Mouse (Mus musculus): ENCODE data around the gene Wdr37. TPM values are rescaled to one million over a fixed set of nuclear protein-coding genes. Genes with fewer than 3 reads are reported as not detected.
"Not testable (repeated sequence)": the region's sequence is repeated elsewhere in the genome, so short reads cannot be mapped to it uniquely, and the experiment has no call there.

The Wdr37 gene
- 33.7 and 35.6 TPM in 2 replicates for polyA plus RNA-seq (2014; fragmentation: Nextera tagmentation; extraction: Ambion mirVana)

DNA sequence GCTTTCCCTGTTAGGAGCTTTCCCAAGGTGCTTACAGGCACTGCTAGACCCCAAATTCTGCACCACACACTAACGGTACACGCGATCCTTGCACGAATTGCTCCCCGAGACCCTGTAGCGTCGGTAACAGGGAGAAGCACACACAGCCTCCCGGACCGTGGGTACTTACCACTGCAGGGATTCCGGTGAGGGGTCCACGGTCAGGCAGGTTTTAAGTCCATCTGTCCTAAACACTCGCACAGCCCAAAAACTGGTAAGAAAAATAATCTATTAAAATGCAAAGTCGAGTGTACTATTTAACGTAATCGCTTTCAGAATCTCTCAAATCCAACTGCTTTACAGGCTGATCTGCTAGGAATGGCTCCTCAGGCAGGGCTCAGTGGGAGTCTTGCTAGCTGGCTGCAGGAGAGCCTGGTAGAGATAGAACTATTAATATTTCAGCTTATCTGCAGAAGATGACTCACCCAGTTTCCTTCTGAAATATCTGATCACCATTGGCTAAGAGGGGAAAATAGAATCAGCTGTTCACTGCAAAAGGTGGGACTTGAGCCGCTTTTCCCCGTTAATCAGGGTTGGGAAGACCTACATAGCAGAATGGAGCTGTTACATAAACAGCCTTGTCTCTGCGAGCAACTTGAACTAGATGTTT, at the start of gene Wdr37:
Wdr37 (minus strand) TSS at position 596 of the 649 bp plus-strand sequence.
- Histone ChIP-seq H3K4me1 (ENCODE audit: control insufficient read depth, insufficient read depth, low read length) (no peaks in the 10 kb centered on the region), H3K4me2 (ENCODE audit: low read depth, low read length) (peak within 1 kb of the TSS; percentile 68), H3K9ac (replicated peaks; ENCODE audit: low read length) (peak within 1 kb of the TSS; percentile 85), H3K4me3 (ENCODE audit: low read depth, low read length) (peak within 1 kb of the TSS; percentile 85), H3K9me3 (replicated peaks; ENCODE audit: control insufficient read depth, low read length) (no peaks in the 10 kb centered on the region), H3K36me3 (replicated peaks; ENCODE audit: control insufficient read depth, insufficient read depth, low read depth, low read length) (no peaks in the 10 kb centered on the region), H3K27ac (replicated peaks; ENCODE audit: low read depth, low read length) (peak within 1 kb of the TSS; percentile 93), H3K27me3 (ENCODE audit: control insufficient read depth, insufficient read depth, low read length) (no peaks in the 10 kb centered on the region)
- 1% methylated on average over 18 of the region's 18 CpGs for WGBS
- peak; percentile 21; the same call in 1 of the 2 replicates for ATAC-seq (replicated peaks; ENCODE audit: insufficient number of reproducible peaks, low FRiP score, low TSS enrichment, low read depth)
- DNase-seq (ENCODE audit: low spot score), result peak; percentile 26

DNA sequence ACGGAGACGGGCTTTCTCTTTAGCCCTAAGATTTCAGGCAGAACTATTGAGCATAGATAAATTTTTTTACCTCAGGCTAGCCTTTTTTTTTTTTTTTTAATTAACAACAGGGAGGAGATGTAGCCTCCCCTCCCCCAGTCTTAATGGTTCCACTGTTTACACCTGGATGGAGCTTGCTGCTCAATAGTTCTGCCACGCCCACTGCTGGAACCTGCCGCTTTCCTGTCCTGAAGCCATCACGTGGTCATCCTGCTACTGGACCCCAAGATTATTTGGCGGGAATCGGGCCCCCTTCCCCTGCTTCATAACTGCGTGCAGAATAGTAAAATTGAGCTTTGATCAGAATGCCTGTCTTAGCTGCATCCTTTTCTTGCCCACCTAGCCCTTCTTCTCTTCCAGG, 42.2 kb upstream of the Wdr37 start:
- not testable (repeated sequence) for H3K36me3 ChIP-seq (replicated peaks; ENCODE audit: control insufficient read depth, insufficient read depth, low read depth, low read length); H3K9me3 ChIP-seq (replicated peaks; ENCODE audit: control insufficient read depth, low read length); H3K4me2 ChIP-seq (ENCODE audit: low read depth, low read length); H3K9ac ChIP-seq (replicated peaks; ENCODE audit: low read length); H3K27me3 ChIP-seq (ENCODE audit: control insufficient read depth, insufficient read depth, low read length); H3K4me1 ChIP-seq (ENCODE audit: control insufficient read depth, insufficient read depth, low read length); H3K4me3 ChIP-seq (ENCODE audit: low read depth, low read length); DNase-seq (ENCODE audit: low spot score); H3K27ac ChIP-seq (replicated peaks; ENCODE audit: low read depth, low read length); ATAC-seq (replicated peaks; ENCODE audit: insufficient number of reproducible peaks, low FRiP score, low TSS enrichment, low read depth)
- WGBS, result 92% methylated on average over 8 of the region's 8 CpGs

DNA sequence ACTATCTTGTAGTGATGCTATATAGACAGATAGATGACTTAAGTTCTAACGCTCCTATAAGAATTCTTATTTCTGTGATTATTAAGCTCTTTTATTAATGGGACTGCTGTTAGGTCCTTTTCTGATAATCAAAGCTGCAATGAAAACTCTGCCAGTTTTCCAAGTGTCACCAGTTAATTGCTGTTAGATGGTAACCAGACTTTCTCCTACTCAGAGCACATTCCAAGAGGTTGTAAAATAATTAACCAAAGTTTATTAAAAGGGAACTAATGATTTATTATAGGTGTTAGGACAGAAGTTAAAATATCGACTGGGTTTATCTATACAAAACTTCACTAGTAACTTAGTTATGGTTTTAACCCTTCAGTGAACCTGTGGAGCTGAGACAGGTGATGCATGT, 34.3 kb upstream of the Wdr37 start:
- not testable (repeated sequence) for H3K4me3 ChIP-seq (ENCODE audit: low read depth, low read length); H3K9me3 ChIP-seq (replicated peaks; ENCODE audit: control insufficient read depth, low read length); H3K9ac ChIP-seq (replicated peaks; ENCODE audit: low read length); H3K27ac ChIP-seq (replicated peaks; ENCODE audit: low read depth, low read length); H3K36me3 ChIP-seq (replicated peaks; ENCODE audit: control insufficient read depth, insufficient read depth, low read depth, low read length); DNase-seq (ENCODE audit: low spot score); H3K27me3 ChIP-seq (ENCODE audit: control insufficient read depth, insufficient read depth, low read length); H3K4me1 ChIP-seq (ENCODE audit: control insufficient read depth, insufficient read depth, low read length); H3K4me2 ChIP-seq (ENCODE audit: low read depth, low read length); ATAC-seq (replicated peaks; ENCODE audit: insufficient number of reproducible peaks, low FRiP score, low TSS enrichment, low read depth)
- 84% methylated on average over 2 of the region's 2 CpGs for WGBS

DNA sequence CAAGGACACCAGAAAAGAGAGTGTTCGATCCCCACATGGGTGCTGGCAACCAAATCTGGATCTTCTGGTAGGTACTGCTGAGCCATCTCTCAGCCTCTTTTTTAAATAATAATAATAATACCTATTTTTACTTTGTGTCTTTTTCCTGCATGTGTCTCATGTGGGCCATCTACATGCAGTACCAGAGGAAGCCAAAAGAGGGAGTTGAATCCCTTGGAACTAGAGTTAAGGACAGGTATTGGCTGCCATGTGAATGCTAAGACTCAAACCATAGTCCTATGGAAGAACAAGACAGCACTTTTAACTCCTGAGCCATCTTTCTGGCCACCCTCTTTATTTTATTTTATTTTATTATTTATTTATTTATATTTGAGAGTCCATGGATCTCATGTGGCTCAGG, 16.9 kb upstream of the Wdr37 start:
- Histone ChIP-seq H3K27ac (replicated peaks; ENCODE audit: low read depth, low read length) (no peak overlapping the region), H3K36me3 (replicated peaks; ENCODE audit: control insufficient read depth, insufficient read depth, low read depth, low read length) (no peaks in the 10 kb centered on the region; the same call in 1 of the 2 replicates), H3K27me3 (ENCODE audit: control insufficient read depth, insufficient read depth, low read length) (no peaks in the 10 kb centered on the region), H3K4me3 (ENCODE audit: low read depth, low read length) (no peak overlapping the region), H3K4me1 (ENCODE audit: control insufficient read depth, insufficient read depth, low read length) (no peaks in the 10 kb centered on the region), H3K4me2 (ENCODE audit: low read depth, low read length) (no peak overlapping the region), H3K9ac (replicated peaks; ENCODE audit: low read length) (no peak overlapping the region), H3K9me3 (replicated peaks; ENCODE audit: control insufficient read depth, low read length) (no peaks in the 10 kb centered on the region)
- ATAC-seq (replicated peaks; ENCODE audit: insufficient number of reproducible peaks, low FRiP score, low TSS enrichment, low read depth) (no peak), DNase-seq (ENCODE audit: low spot score) (peak; percentile 41)
- 98% methylated on average over 1 of the region's 1 CpGs for WGBS

DNA sequence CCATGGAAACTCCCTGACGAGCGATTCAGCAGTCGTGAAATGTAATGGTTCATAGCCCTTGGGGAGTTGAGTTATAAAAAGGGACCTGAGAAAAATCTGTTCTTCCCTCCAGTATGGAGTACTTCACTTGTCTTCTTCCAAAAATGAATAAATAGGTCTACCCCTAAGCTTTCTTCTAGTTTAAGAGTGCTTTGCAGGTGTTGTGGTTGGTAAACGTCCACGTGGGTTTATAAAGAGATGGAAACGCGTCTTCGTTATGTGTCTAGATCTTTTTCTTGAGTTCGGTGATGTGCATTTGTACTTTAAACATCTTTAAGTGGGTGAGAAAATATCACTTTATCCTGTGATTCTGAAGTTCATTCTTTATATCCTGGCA, 14.5 kb upstream of the Wdr37 start:
- 4% methylated on average over 9 of the region's 9 CpGs for WGBS

DNA sequence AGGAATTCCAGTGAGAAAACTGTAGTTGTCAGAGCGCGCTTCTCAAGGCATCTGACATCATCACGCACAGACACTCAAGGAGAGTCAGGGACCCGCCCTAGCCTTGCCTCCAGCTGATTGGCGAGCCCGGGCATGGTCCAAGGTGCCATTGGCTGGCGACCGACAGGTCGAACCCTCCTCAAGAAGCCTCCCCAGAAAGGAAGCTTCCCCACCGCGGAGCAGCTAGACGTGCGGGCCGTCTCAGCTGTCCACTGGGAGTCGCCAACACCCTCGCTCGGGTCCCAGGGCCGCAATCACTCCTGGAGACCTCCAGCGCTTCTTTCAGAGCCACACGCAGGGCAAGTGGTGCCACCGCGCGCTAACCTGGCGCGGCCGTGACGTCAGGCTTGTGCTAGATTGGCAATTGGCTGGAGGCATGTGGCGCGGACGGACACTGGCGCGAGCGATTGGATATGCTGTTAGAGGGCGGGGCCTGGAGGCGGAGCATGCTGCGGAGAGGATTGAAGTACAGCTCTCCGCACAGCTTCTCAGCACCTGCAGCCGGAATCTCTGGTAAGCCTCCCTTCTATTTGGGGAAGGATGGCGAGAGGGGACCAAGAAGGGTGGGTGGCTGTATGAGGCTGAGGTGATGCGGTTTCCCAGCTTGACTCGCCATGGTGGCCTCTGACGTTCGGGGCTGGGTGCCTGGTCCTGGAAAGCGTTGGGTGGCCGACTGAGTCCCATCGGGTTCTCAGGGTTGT, 13.9 kb upstream of the Wdr37 start, which contains the start of gene Idi1:
Idi1 (plus strand) TSS at position 57 of the 740 bp plus-strand sequence.
- H3K4me3 ChIP-seq (ENCODE audit: low read depth, low read length), result peak within 1 kb of the TSS; percentile 60
- ATAC-seq (replicated peaks; ENCODE audit: insufficient number of reproducible peaks, low FRiP score, low TSS enrichment, low read depth) (peak; percentile 100), DNase-seq (ENCODE audit: low spot score) (peak; percentile 98)

More for the DNA sequence above, 14.5 kb upstream of the Wdr37 start:
- Histone ChIP-seq H3K9ac (replicated peaks; ENCODE audit: low read length) (peak overlapping the region; percentile 54), H3K27ac (replicated peaks; ENCODE audit: low read depth, low read length) (0 out of 2 replicates have a peak overlapping the region, but pooled peaks have one; percentile 7), H3K27me3 (ENCODE audit: control insufficient read depth, insufficient read depth, low read length) (no peaks in the 10 kb centered on the region), H3K4me2 (ENCODE audit: low read depth, low read length) (peak overlapping the region; percentile 55), H3K36me3 (replicated peaks; ENCODE audit: control insufficient read depth, insufficient read depth, low read depth, low read length) (no peaks in the 10 kb centered on the region; the same call in 1 of the 2 replicates), H3K4me3 (ENCODE audit: low read depth, low read length) (peak overlapping the region; percentile 60), H3K9me3 (replicated peaks; ENCODE audit: control insufficient read depth, low read length) (no peaks in the 10 kb centered on the region), H3K4me1 (ENCODE audit: control insufficient read depth, insufficient read depth, low read length) (no peaks in the 10 kb centered on the region)
- ATAC-seq (replicated peaks; ENCODE audit: insufficient number of reproducible peaks, low FRiP score, low TSS enrichment, low read depth), result no peak
- no peak for DNase-seq (ENCODE audit: low spot score)

DNA sequence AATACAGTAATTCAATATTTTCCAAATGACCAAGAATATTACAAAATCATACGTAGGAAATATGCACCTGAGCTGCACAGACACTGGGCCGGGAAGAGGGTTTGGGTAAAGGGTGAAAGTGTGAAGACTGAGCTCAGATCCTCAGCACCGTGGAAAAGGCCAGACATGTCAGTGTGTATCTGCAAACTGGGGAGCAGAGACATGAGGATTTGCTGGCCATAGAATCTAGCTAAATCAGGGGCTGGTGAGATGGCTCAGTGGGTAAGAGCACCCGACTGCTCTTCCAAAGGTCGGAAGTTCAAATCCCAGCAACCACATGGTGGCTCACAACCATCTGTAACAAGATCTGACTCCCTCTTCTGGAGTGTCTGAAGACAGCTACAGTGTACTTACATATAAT, 12.2 kb upstream of the Wdr37 start:
- H3K27ac ChIP-seq (replicated peaks; ENCODE audit: low read depth, low read length); H3K9ac ChIP-seq (replicated peaks; ENCODE audit: low read length); H3K9me3 ChIP-seq (replicated peaks; ENCODE audit: control insufficient read depth, low read length); DNase-seq (ENCODE audit: low spot score); ATAC-seq (replicated peaks; ENCODE audit: insufficient number of reproducible peaks, low FRiP score, low TSS enrichment, low read depth); H3K27me3 ChIP-seq (ENCODE audit: control insufficient read depth, insufficient read depth, low read length); H3K4me1 ChIP-seq (ENCODE audit: control insufficient read depth, insufficient read depth, low read length); H3K4me3 ChIP-seq (ENCODE audit: low read depth, low read length); H3K36me3 ChIP-seq (replicated peaks; ENCODE audit: control insufficient read depth, insufficient read depth, low read depth, low read length); H3K4me2 ChIP-seq (ENCODE audit: low read depth, low read length): not testable (repeated sequence)
- WGBS, result 77% methylated on average over 5 of the region's 5 CpGs

More for the DNA sequence above, 13.9 kb upstream of the Wdr37 start, which contains the start of gene Idi1:
- Histone ChIP-seq H3K27ac (replicated peaks; ENCODE audit: low read depth, low read length) (peak within 1 kb of the TSS; percentile 75), H3K4me1 (ENCODE audit: control insufficient read depth, insufficient read depth, low read length) (no peaks in the 10 kb centered on the region), H3K9me3 (replicated peaks; ENCODE audit: control insufficient read depth, low read length) (no peaks in the 10 kb centered on the region), H3K27me3 (ENCODE audit: control insufficient read depth, insufficient read depth, low read length) (no peaks in the 10 kb centered on the region), H3K9ac (replicated peaks; ENCODE audit: low read length) (peak within 1 kb of the TSS; percentile 59), H3K4me2 (ENCODE audit: low read depth, low read length) (peak within 1 kb of the TSS; percentile 55), H3K36me3 (replicated peaks; ENCODE audit: control insufficient read depth, insufficient read depth, low read depth, low read length) (no peaks in the 10 kb centered on the region; the same call in 1 of the 2 replicates)
- under 1% methylated on average over 46 of the region's 46 CpGs for WGBS

DNA sequence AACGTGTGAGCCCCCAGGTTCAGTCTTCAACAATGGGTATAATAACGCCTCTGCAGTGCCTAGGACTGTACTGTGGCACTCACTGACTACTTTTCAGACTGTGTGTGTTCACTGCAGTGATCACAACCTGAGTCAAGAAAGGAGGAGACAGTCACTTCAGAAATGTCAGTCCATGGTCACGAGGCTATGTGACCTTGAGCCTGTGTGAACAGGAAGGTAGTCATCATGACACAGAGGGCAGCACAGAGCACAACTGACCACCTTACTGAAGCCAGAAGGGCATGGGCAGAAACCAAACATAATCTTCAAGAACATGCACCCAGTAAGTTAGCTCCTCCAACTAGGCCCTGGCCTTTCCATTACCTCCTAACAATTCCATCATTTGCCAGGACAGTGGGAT, 9.9 kb upstream of the Wdr37 start:
- Histone ChIP-seq H3K4me2 (ENCODE audit: low read depth, low read length) (no peak overlapping the region), H3K4me3 (ENCODE audit: low read depth, low read length) (no peak overlapping the region), H3K27ac (replicated peaks; ENCODE audit: low read depth, low read length) (no peak overlapping the region), H3K9ac (replicated peaks; ENCODE audit: low read length) (no peak overlapping the region), H3K4me1 (ENCODE audit: control insufficient read depth, insufficient read depth, low read length) (no peaks in the 10 kb centered on the region), H3K27me3 (ENCODE audit: control insufficient read depth, insufficient read depth, low read length) (no peaks in the 10 kb centered on the region), H3K9me3 (replicated peaks; ENCODE audit: control insufficient read depth, low read length) (no peaks in the 10 kb centered on the region), H3K36me3 (replicated peaks; ENCODE audit: control insufficient read depth, insufficient read depth, low read depth, low read length) (no peaks in the 10 kb centered on the region)
- ATAC-seq (replicated peaks; ENCODE audit: insufficient number of reproducible peaks, low FRiP score, low TSS enrichment, low read depth) (no peak), DNase-seq (ENCODE audit: low spot score) (no peak)
- WGBS, result 68% methylated on average over 3 of the region's 3 CpGs

Data from embryonic facial prominence, embryonic 11.5 days (tissue).